Mouse (Mus musculus): ENCODE measurements around the gene Col23a1. TPM values are rescaled to one million over a fixed set of nuclear protein-coding genes. Genes with fewer than 3 reads are reported as not detected.
A peak's percentile ranks its signal among the peaks of the same experiment; 100 is the strongest.

Gene Col23a1
- 9.1 and 10.5 TPM in 2 replicates for polyA plus RNA-seq (2015; fragmentation: Nextera tagmentation; extraction: Ambion mirVana)

- peak; percentile 80 for ATAC-seq (ENCODE audit: low FRiP score)
- peaks cover 3% of the 10 kb centered on the region; the same call in 1 of the 2 replicates for H3K36me3 ChIP-seq
- H3K27me3 ChIP-seq (replicated peaks), result peaks cover 18% of the 10 kb centered on the region
- H3K4me2 ChIP-seq, result peak within 1 kb of the TSS; percentile 99
- peak within 1 kb of the TSS; percentile 56; the same call in 1 of the 2 replicates for H3K27ac ChIP-seq (replicated peaks)
- peak within 1 kb of the TSS; percentile 58 for H3K9ac ChIP-seq (replicated peaks)
- WGBS, result 1% methylated on average over 38 of the region's 38 CpGs
- H3K4me1 ChIP-seq, result peaks cover 18% of the 10 kb centered on the region
- peak within 1 kb of the TSS; percentile 60 for H3K4me3 ChIP-seq (replicated peaks)
- no peaks in the 10 kb centered on the region for H3K9me3 ChIP-seq (replicated peaks)
Measured at GRCm38 (mm10) chr11:51289564-51290041, at the start of gene Col23a1. Gene Col23a1, plus strand, starts transcription at chr11:51289920.

- Histone ChIP-seq H3K4me2 (no peak overlapping the region), H3K36me3 (no peaks in the 10 kb centered on the region), H3K9ac (replicated peaks) (no peak overlapping the region), H3K27ac (replicated peaks) (no peak overlapping the region), H3K4me3 (replicated peaks) (no peak overlapping the region), H3K9me3 (replicated peaks) (no peaks in the 10 kb centered on the region), H3K27me3 (replicated peaks) (no peaks in the 10 kb centered on the region), H3K4me1 (no peaks in the 10 kb centered on the region)
- 89% methylated on average over 2 of the region's 2 CpGs for WGBS
- no peak for ATAC-seq (ENCODE audit: low FRiP score)
Measured at GRCm38 (mm10) chr11:51242897-51243296, 46.8 kb upstream of the Col23a1 start.

- Histone ChIP-seq H3K9me3 (replicated peaks) (no peaks in the 10 kb centered on the region), H3K4me3 (replicated peaks) (no peak overlapping the region), H3K4me1 (peaks cover under 1% of the 10 kb centered on the region; the same call in 1 of the 2 replicates), H3K4me2 (no peak overlapping the region), H3K27ac (replicated peaks) (no peak overlapping the region), H3K27me3 (replicated peaks) (no peaks in the 10 kb centered on the region), H3K9ac (replicated peaks) (no peak overlapping the region), H3K36me3 (no peaks in the 10 kb centered on the region)
- WGBS, result 91% methylated on average over 4 of the region's 4 CpGs
- ATAC-seq (ENCODE audit: low FRiP score), result no peak
Measured at GRCm38 (mm10) chr11:51257006-51257405, 32.7 kb upstream of the Col23a1 start.

DNA sequence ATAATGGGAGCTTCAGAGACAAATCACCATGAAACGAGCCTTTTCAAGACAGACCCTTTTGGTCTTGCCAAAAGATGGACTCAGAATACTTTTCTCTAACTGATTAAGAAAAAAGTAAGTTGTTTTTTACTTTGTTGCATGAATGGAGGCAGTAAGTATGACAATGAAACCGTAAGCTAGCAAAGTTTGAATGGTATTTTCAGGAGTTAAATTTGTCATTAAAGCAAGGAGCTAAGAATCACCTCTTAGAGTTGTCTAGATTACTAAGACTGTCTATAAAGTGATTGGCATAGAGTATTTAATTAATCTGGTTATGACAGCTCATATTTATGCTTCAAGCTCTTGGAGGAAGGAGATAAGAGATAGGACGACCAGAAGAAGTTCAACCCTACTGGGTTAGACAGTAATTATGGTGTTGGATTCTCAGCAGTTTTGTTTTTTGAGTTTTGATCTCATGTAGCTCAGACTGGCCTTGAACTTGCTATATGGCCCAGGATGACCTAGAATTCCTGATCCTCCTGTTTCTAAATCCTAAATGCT is 28.0 kb upstream of the Col23a1 start, which contains the start of gene Clk4:
Gene Clk4 (plus strand): TSS at position 51 of the 540 bp plus-strand sequence.
- WGBS, result 62% methylated on average over 3 of the region's 3 CpGs
- Histone ChIP-seq H3K4me1 (peaks cover 36% of the 10 kb centered on the region), H3K4me3 (replicated peaks) (peak within 1 kb of the TSS; percentile 91), H3K9me3 (replicated peaks) (no peaks in the 10 kb centered on the region), H3K36me3 (no peaks in the 10 kb centered on the region), H3K4me2 (peak within 1 kb of the TSS; percentile 79), H3K27me3 (replicated peaks) (no peaks in the 10 kb centered on the region), H3K9ac (replicated peaks) (peak within 1 kb of the TSS; percentile 60), H3K27ac (replicated peaks) (peak within 1 kb of the TSS; percentile 98)
- ATAC-seq (ENCODE audit: low FRiP score), result no peak

GRCm38 (mm10) chr11:51262342-51263285 is 27.1 kb upstream of the Col23a1 start, which contains the start of gene BC049762:
Gene BC049762, minus strand, starts transcription at chr11:51263046.
- WGBS, result 10% methylated on average over 57 of the region's 57 CpGs
- Histone ChIP-seq H3K4me3 (replicated peaks) (peak within 1 kb of the TSS; percentile 91), H3K9me3 (replicated peaks) (no peaks in the 10 kb centered on the region), H3K27me3 (replicated peaks) (no peaks in the 10 kb centered on the region), H3K4me2 (peak within 1 kb of the TSS; percentile 79), H3K27ac (replicated peaks) (peak within 1 kb of the TSS; percentile 98), H3K36me3 (0 out of 2 replicates have a peak, but pooled peaks cover 2% of the 10 kb centered on the region), H3K9ac (replicated peaks) (peak within 1 kb of the TSS; percentile 98), H3K4me1 (peaks cover 44% of the 10 kb centered on the region)
- ATAC-seq (ENCODE audit: low FRiP score), result peak; percentile 99

DNA sequence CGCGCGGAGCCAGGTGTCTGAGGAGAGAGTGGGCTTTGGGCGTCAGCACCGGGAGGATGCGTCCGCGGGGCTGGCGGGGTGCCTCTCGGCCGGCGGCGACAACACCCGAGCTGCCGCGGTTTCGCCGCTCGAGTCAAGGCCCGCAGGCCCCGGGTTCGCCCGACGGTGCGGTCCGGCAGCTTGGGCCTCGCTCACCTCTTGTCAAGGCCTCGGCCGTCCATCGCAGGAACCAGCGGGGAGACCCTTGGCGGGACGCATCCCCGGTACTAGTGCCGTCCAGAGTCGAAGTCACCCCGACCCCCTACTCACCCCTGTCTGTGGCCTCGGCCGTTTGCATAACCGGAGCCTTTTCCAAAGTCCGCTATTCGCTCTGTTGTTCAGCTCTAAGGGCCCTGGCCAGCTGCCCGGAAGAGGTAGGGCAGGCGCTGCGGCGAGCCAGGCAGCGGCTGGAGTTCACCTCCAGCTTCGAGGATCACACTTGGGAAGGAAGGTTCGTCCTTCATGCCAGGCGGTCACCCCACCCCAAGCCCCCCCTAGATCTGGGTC is 26.4 kb upstream of the Col23a1 start:
- H3K27ac ChIP-seq (replicated peaks), result peak overlapping the region; percentile 98
- H3K4me2 ChIP-seq, result peak overlapping the region; percentile 79
- H3K4me1 ChIP-seq, result peaks cover 44% of the 10 kb centered on the region
- 0% methylated on average over 49 of the region's 50 CpGs for WGBS
- H3K4me3 ChIP-seq (replicated peaks), result peak overlapping the region; percentile 91
- peak overlapping the region; percentile 98 for H3K9ac ChIP-seq (replicated peaks)
- no peaks in the 10 kb centered on the region for H3K27me3 ChIP-seq (replicated peaks)
- no peaks in the 10 kb centered on the region for H3K9me3 ChIP-seq (replicated peaks)
- 0 out of 2 replicates have a peak, but pooled peaks cover 2% of the 10 kb centered on the region for H3K36me3 ChIP-seq
- peak; percentile 69 for ATAC-seq (ENCODE audit: low FRiP score)

GRCm38 (mm10) chr11:51264352-51264751 is 25.4 kb upstream of the Col23a1 start:
- WGBS, result 26% methylated on average over 6 of the region's 6 CpGs
- H3K4me1 ChIP-seq, result peaks cover 44% of the 10 kb centered on the region
- no peaks in the 10 kb centered on the region for H3K27me3 ChIP-seq (replicated peaks)
- peak overlapping the region; percentile 79 for H3K4me2 ChIP-seq
- 0 out of 2 replicates have a peak, but pooled peaks cover 4% of the 10 kb centered on the region for H3K36me3 ChIP-seq
- ATAC-seq (ENCODE audit: low FRiP score), result no peak
- H3K4me3 ChIP-seq (replicated peaks), result peak overlapping the region; percentile 91
- H3K27ac ChIP-seq (replicated peaks), result no peak overlapping the region
- H3K9ac ChIP-seq (replicated peaks), result 0 out of 2 replicates have a peak overlapping the region, but pooled peaks have one; percentile 26
- no peaks in the 10 kb centered on the region for H3K9me3 ChIP-seq (replicated peaks)

GRCm38 (mm10) chr11:51265326-51265725 is 24.4 kb upstream of the Col23a1 start:
- Histone ChIP-seq H3K27me3 (replicated peaks) (no peaks in the 10 kb centered on the region), H3K4me2 (peak overlapping the region; percentile 79), H3K9me3 (replicated peaks) (no peaks in the 10 kb centered on the region), H3K9ac (replicated peaks) (no peak overlapping the region), H3K36me3 (peaks cover 8% of the 10 kb centered on the region; the same call in 1 of the 2 replicates), H3K4me3 (replicated peaks) (0 out of 2 replicates have a peak overlapping the region, but pooled peaks have one; percentile 1), H3K4me1 (peaks cover 44% of the 10 kb centered on the region), H3K27ac (replicated peaks) (no peak overlapping the region)
- no peak for ATAC-seq (ENCODE audit: low FRiP score)
- WGBS, result 51% methylated on average over 3 of the region's 3 CpGs

- WGBS, result 55% methylated on average over 1 of the region's 1 CpGs
- Histone ChIP-seq H3K36me3 (peaks cover 60% of the 10 kb centered on the region), H3K27me3 (replicated peaks) (no peaks in the 10 kb centered on the region), H3K27ac (replicated peaks) (no peak overlapping the region), H3K4me1 (no peaks in the 10 kb centered on the region), H3K9me3 (replicated peaks) (no peaks in the 10 kb centered on the region), H3K4me3 (replicated peaks) (no peak overlapping the region), H3K9ac (replicated peaks) (no peak overlapping the region), H3K4me2 (no peak overlapping the region)
- ATAC-seq (ENCODE audit: low FRiP score), result no peak
Measured at GRCm38 (mm10) chr11:51274418-51274817, 15.3 kb upstream of the Col23a1 start.

DNA sequence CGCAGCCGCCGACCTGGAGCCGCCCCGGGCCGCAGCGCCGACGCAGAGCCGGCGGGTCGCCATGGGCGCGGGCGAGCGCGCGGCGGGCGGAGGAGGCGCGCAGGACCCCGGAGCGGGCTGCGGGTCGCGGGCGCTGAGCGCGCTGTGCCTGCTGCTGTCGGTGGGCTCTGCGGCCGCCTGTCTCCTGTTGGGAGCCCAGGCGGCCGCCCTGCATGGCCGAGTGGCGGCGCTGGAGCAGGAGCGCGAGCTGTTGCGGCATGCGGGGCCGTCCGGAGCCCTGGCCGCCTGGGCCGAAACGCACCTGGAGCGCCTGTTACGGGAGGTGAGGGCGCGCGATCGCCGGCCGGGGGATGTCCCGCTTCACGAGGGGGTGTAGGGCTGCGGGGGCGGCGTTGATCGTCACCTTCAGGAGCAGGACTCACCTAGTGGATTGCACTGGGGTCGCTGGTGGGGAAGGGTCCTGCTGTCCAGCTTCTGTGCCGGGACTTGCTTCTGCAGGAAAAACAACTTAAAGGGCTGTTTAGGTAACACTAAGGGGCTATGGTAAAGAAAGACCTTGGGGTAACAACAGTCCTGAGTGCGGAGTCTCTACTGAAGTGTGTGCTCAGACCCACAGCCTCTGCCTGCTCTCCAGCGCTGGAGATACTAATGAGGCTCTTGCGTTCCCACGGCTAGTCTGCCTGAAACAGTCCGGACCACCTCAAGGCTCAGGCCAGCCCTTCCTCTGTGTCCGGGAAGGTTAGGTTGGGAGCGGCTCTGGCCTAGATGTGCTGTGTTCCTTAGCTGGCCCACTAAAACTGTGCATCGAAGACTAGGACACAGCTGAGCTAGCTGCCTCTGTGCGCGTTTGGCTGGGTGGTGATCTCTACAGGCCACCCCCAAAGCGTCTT is 591 bp downstream of the Col23a1 start:
- H3K9ac ChIP-seq (replicated peaks), result peak overlapping the region; percentile 58
- peak overlapping the region; percentile 60 for H3K4me3 ChIP-seq (replicated peaks)
- WGBS, result 2% methylated on average over 73 of the region's 74 CpGs
- peaks cover 18% of the 10 kb centered on the region for H3K27me3 ChIP-seq (replicated peaks)
- H3K4me2 ChIP-seq, result peak overlapping the region; percentile 99
- peaks cover 19% of the 10 kb centered on the region for H3K4me1 ChIP-seq
- peaks cover 1% of the 10 kb centered on the region; the same call in 1 of the 2 replicates for H3K36me3 ChIP-seq
- H3K27ac ChIP-seq (replicated peaks), result peak overlapping the region; percentile 41; the same call in 1 of the 2 replicates
- no peaks in the 10 kb centered on the region for H3K9me3 ChIP-seq (replicated peaks)
- ATAC-seq (ENCODE audit: low FRiP score), result peak; percentile 83
